Mouse (Mus musculus): ENCODE data around the gene Tceal6. TPM values are rescaled to one million over a fixed set of nuclear protein-coding genes. Genes with fewer than 3 reads are reported as not detected.
"Not testable (repeated sequence)": the region's sequence is repeated elsewhere in the genome, so short reads cannot be mapped to it uniquely, and the experiment has no call there.

Tceal6 gene
- not detected in 2 replicates for polyA plus RNA-seq (2011; ENCODE audit: insufficient read depth, insufficient read length, low replicate concordance, missing spikeins)

- WGBS = 30% methylated on average over 12 of the region's 13 CpGs
- Histone ChIP-seq H3K27ac (ENCODE audit: control insufficient read depth, insufficient read depth, low read depth, low read length, poor library complexity) (no peak within 1 kb of the TSS), H3K4me3 (replicated peaks; ENCODE audit: control insufficient read depth, low read depth, low read length) (no peak within 1 kb of the TSS), H3K4me1 (ENCODE audit: control insufficient read depth, insufficient read depth, low read length) (no peaks in the 10 kb centered on the region)
- TF ChIP-seq CTCF (IDR thresholded peaks at IDR 0.05; ENCODE audit: control insufficient read depth, insufficient read depth, low read length) (no peak), POLR2A (IDR thresholded peaks at IDR 0.05; ENCODE audit: borderline replicate concordance, control insufficient read depth, low read depth, low read length) (no peak)
Measured at GRCm38 (mm10) chrX:135210436-135211221, at the start of gene Tceal6. TSS of gene Tceal6 (minus strand) at chrX:135210687.

GRCm38 (mm10) chrX:135209773-135210435, 583 bp downstream of the Tceal6 start:
- H3K27ac ChIP-seq (ENCODE audit: control insufficient read depth, insufficient read depth, low read depth, low read length, poor library complexity); H3K4me3 ChIP-seq (replicated peaks; ENCODE audit: control insufficient read depth, low read depth, low read length); H3K4me1 ChIP-seq (ENCODE audit: control insufficient read depth, insufficient read depth, low read length): not testable (repeated sequence)
- 19% methylated on average over 21 of the region's 21 CpGs for WGBS

DNA sequence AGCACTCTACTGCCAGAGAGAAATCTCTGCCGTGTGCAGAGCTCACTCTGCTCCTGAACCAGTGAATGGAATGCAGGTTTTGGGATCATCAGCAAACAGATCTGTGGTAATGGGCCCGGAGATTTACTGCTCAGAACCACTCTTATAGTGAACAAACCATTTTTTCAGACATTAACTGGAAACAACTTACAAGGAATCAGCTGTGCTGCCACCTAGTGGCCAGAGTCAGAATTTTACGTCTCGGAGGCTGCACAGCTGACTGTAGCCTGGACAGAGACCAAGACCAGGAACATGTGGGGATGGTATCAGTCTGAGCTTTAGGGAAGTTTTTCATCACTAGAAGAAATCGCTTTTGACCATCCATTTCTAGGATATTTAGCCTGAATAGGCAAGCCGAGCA, 20.6 kb downstream of the Tceal6 start:
- not testable (repeated sequence) for H3K4me1 ChIP-seq (ENCODE audit: control insufficient read depth, insufficient read depth, low read length); H3K4me3 ChIP-seq (replicated peaks; ENCODE audit: control insufficient read depth, low read depth, low read length); H3K27ac ChIP-seq (ENCODE audit: control insufficient read depth, insufficient read depth, low read depth, low read length, poor library complexity)
- WGBS = no CpG with 5 or more reads among the region's 6 CpGs

- H3K4me3 ChIP-seq (replicated peaks; ENCODE audit: control insufficient read depth, low read depth, low read length); H3K27ac ChIP-seq (ENCODE audit: control insufficient read depth, insufficient read depth, low read depth, low read length, poor library complexity); H3K4me1 ChIP-seq (ENCODE audit: control insufficient read depth, insufficient read depth, low read length): not testable (repeated sequence)
- no CpG with 5 or more reads among the region's 3 CpGs for WGBS
Measured at GRCm38 (mm10) chrX:135188661-135189060, 21.8 kb downstream of the Tceal6 start.

DNA sequence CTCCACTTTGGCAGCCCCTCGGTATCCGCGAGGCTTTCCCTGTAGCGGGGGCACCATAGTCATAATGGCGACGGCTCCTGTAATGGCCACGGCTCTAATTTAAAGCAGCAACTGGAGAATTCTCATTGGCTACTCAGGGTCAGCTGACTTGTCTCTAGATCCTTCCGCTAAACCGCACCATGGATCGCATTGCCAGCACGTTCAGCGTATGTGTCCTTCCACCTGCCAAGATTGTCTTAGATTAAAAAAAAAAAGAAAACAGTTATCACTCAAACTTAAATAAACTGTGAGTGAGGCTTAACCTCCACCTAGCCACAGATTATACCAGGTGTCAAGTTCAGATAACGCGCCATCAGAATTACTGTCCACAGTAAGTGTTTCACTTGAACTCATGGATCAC, 33.0 kb downstream of the Tceal6 start, which contains the start of gene Gm15023:
Gene Gm15023, minus strand, starts transcription at position 101 of the 400 bp plus-strand sequence.
- not testable (repeated sequence) for H3K4me1 ChIP-seq (ENCODE audit: control insufficient read depth, insufficient read depth, low read length); H3K27ac ChIP-seq (ENCODE audit: control insufficient read depth, insufficient read depth, low read depth, low read length, poor library complexity); H3K4me3 ChIP-seq (replicated peaks; ENCODE audit: control insufficient read depth, low read depth, low read length)
- 91% methylated on average over 7 of the region's 14 CpGs for WGBS

Other genes starting within 250 kb of the Tceal6 start
- 0.41 TPM in 1 of 2 replicates, not detected in the other for gene Nxf2, start 245.9 kb downstream of the Tceal6 start, polyA plus RNA-seq (2011; ENCODE audit: insufficient read depth, insufficient read length, low replicate concordance, missing spikeins)
- gene Zmat1, start 201.5 kb downstream of the Tceal6 start, polyA plus RNA-seq (2011; ENCODE audit: insufficient read depth, insufficient read length, low replicate concordance, missing spikeins) = 0.77 and 1.4 TPM in 2 replicates
- gene Gm15023, start 33.1 kb downstream of the Tceal6 start, polyA plus RNA-seq (2011; ENCODE audit: insufficient read depth, insufficient read length, low replicate concordance, missing spikeins) = not detected in 2 replicates
- not detected in 2 replicates for gene Pramel3, start 91.6 kb upstream of the Tceal6 start, polyA plus RNA-seq (2011; ENCODE audit: insufficient read depth, insufficient read length, low replicate concordance, missing spikeins)
- gene Gm5128, start 162.6 kb upstream of the Tceal6 start, polyA plus RNA-seq (2011; ENCODE audit: insufficient read depth, insufficient read length, low replicate concordance, missing spikeins) = not detected in 2 replicates
- 0.57 TPM in 1 of 2 replicates, not detected in the other for gene Gm7903, start 223.1 kb upstream of the Tceal6 start, polyA plus RNA-seq (2011; ENCODE audit: insufficient read depth, insufficient read length, low replicate concordance, missing spikeins)